Mouse (Mus musculus) C2C12 (cell line): ENCODE measurements around the gene Bst1. TPM values are rescaled to one million over a fixed set of nuclear protein-coding genes. Genes with fewer than 3 reads are reported as not detected.

Experiments
- H3K27me3 ChIP-seq: one replicate; pipeline ENCODE4 v1.6.1; 2011; ENCODE audit not compliant: control insufficient read depth, insufficient read depth, insufficient read length
- H3K36me3 ChIP-seq: one replicate; pipeline ENCODE4 v1.6.1; 2011; ENCODE audit not compliant: control insufficient read depth, insufficient read depth
- H3K4me3 ChIP-seq: one replicate; pipeline ENCODE4 v1.5.1; 2011; ENCODE audit warnings: mild to moderate bottlenecking, control low read depth; ENCODE audit not compliant: poor library complexity, insufficient read depth, severe bottlenecking
- H3K79me2 ChIP-seq: one replicate; pipeline ENCODE4 v1.6.1; 2011; ENCODE audit not compliant: control insufficient read depth, insufficient read depth
- H3K79me3 ChIP-seq: one replicate; pipeline ENCODE4 v1.6.1; 2011; ENCODE audit warnings: low read depth, control low read depth
- H3ac ChIP-seq: one replicate; pipeline ENCODE3; 2011; ENCODE audit warnings: low read depth; ENCODE audit not compliant: control insufficient read depth, insufficient read length
- CEBPB ChIP-seq: IDR thresholded peaks from one replicate; pipeline ENCODE4 v1.6.1; 2011; ENCODE audit warnings: low read depth, mild to moderate bottlenecking, control low read depth, moderate library complexity
- CTCF ChIP-seq: IDR thresholded peaks from one replicate; pipeline ENCODE4 v1.5.1; 2011; ENCODE audit not compliant: control insufficient read depth, insufficient read depth, insufficient read length
- FOSL1 ChIP-seq: IDR thresholded peaks from one replicate; pipeline ENCODE4 v1.8.0; 2011; ENCODE audit warnings: mild to moderate bottlenecking, low read length; ENCODE audit not compliant: poor library complexity, insufficient read depth, severe bottlenecking
- MAX ChIP-seq: IDR thresholded peaks from one replicate; pipeline ENCODE4 v1.6.1; 2011; ENCODE audit warnings: mild to moderate bottlenecking, control low read depth
- MYOD1 ChIP-seq: IDR thresholded peaks from one replicate; pipeline ENCODE4 v1.6.1; 2011; ENCODE audit warnings: low read depth; ENCODE audit not compliant: control insufficient read depth, insufficient read length
- MYOG ChIP-seq: IDR thresholded peaks from one replicate; pipeline ENCODE4 v1.6.1; 2011; ENCODE audit not compliant: control insufficient read depth, insufficient read length; ENCODE audit errors: extremely low read depth
- USF1 ChIP-seq: IDR thresholded peaks from one replicate; pipeline ENCODE4 v1.6.1; 2011; ENCODE audit warnings: low read depth, mild to moderate bottlenecking, control low read depth, moderate library complexity
- polyA plus RNA-seq: library from polyadenylated mRNA; unstranded; fragments of >200 nt; fragmentation: generic; extraction: Trizol; gene quantifications from one replicate; pipeline ENCODE4 v1.2.1, GENCODE M21; 2012; ENCODE audit warnings: missing spikeins

Gene Bst1
- polyA plus RNA-seq, 1 experiment = not detected

- peaks cover 49% of the 10 kb centered on the region for H3K79me3 ChIP-seq
- no peak for TF ChIP-seq CTCF
- TF ChIP-seq MYOG = no peak
- no peak for TF ChIP-seq CEBPB
- TF ChIP-seq MAX = no peak
- no peak for TF ChIP-seq FOSL1
- no peak for TF ChIP-seq MYOD1
- TF ChIP-seq USF1 = no peak
Measured at GRCm38 (mm10) chr5:43781423-43781976, 37.2 kb upstream of the Bst1 start.

GRCm38 (mm10) chr5:43781977-43782930 is 36.4 kb upstream of the Bst1 start:
- Histone ChIP-seq H3K36me3 (no peaks in the 10 kb centered on the region), H3K79me2 (peaks cover 47% of the 10 kb centered on the region), H3ac (peak overlapping the region; percentile 96), H3K27me3 (no peaks in the 10 kb centered on the region), H3K4me3 (peak overlapping the region; percentile 63), H3K79me3 (peaks cover 41% of the 10 kb centered on the region)
- no peak for TF ChIP-seq FOSL1
- TF ChIP-seq MAX = peak; percentile 72
- no peak for TF ChIP-seq MYOG
- peak; percentile 85 for TF ChIP-seq USF1
- TF ChIP-seq MYOD1 = no peak

More at GRCm38 (mm10) chr5:43781423-43781976, 37.2 kb upstream of the Bst1 start:
- no peaks in the 10 kb centered on the region for H3K36me3 ChIP-seq
- H3ac ChIP-seq = peak overlapping the region; percentile 96
- peak overlapping the region; percentile 63 for H3K4me3 ChIP-seq
- no peaks in the 10 kb centered on the region for H3K27me3 ChIP-seq
- peaks cover 54% of the 10 kb centered on the region for H3K79me2 ChIP-seq

- H3ac ChIP-seq = no peak overlapping the region
- no peaks in the 10 kb centered on the region for H3K27me3 ChIP-seq
- H3K79me2 ChIP-seq = peaks cover 29% of the 10 kb centered on the region
- H3K36me3 ChIP-seq = no peaks in the 10 kb centered on the region
- TF ChIP-seq CEBPB (no peak), MYOD1 (no peak), CTCF (no peak), MAX (no peak)
- H3K4me3 ChIP-seq = no peak overlapping the region
- peaks cover 25% of the 10 kb centered on the region for H3K79me3 ChIP-seq
Measured at GRCm38 (mm10) chr5:43783996-43784395, 34.7 kb upstream of the Bst1 start.

GRCm38 (mm10) chr5:43786607-43787006 is 32.1 kb upstream of the Bst1 start:
- no peaks in the 10 kb centered on the region for H3K27me3 ChIP-seq
- peaks cover 3% of the 10 kb centered on the region for H3K79me2 ChIP-seq
- H3ac ChIP-seq = no peak overlapping the region
- peaks cover 2% of the 10 kb centered on the region for H3K79me3 ChIP-seq
- no peak overlapping the region for H3K4me3 ChIP-seq
- no peaks in the 10 kb centered on the region for H3K36me3 ChIP-seq
- TF ChIP-seq MYOD1 = no peak
- no peak for TF ChIP-seq CTCF
- no peak for TF ChIP-seq USF1

DNA sequence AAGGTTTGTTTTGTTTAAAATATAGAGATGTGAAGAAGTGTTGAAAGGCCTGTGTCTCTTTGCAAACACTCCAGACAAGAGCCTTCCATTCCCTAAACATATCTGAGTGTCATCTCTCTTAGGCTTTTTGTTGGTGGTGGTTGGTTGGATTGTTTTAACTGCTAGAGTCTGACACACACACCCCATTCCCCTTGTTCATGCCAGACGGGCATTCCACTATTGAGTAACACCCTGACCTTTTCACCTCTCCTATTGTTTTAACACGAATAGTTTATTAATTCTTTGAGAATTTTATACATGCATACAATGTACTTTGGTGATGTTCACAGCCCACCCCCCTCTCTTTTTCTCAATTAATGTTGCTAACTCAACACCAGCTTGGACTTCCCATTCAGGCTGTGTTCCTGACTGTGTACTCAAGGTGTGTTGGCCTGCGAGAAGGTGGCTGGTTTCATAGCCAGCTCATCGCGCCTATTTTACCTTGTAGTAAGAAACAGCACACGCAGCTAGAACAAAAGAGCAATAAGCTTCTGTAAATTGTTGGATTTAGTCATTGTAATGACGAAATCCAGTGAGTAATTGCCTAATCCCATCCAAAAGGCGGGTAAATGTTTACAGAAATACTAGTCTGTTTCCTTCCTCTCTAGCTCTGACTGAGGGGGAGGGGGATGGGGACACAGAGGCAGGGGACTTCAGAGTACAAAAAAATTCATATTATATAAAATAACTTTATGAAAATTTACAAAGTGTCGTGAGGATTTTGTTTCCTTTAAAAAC is 30.5 kb upstream of the Bst1 start:
- H3K79me2 ChIP-seq = no peaks in the 10 kb centered on the region
- no peak overlapping the region for H3K4me3 ChIP-seq
- no peaks in the 10 kb centered on the region for H3K79me3 ChIP-seq
- TF ChIP-seq CEBPB (peak; percentile 68), MYOD1 (no peak), CTCF (no peak), USF1 (no peak)
- no peaks in the 10 kb centered on the region for H3K27me3 ChIP-seq
- H3ac ChIP-seq = no peak overlapping the region
- H3K36me3 ChIP-seq = no peaks in the 10 kb centered on the region

DNA sequence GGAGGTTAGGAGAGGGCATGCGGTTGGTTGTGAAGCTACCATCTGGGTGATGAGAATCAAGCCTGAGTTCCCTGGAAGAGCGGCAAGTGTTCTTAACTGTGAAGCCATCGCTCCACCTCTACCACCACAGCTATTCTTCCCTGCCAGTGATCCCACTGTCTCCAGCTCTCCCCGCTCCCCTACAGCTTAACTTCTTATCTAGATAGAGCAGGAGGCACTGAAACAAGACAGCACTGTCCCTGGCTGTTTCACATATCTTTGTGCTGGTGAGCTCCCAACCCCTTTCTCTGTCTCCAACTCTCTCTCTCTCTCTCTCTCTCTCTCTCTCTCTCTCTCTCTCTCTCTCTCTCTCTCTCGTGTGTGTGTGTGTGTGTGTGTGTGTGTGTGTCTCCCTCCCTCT is 26.3 kb upstream of the Bst1 start:
- no peaks in the 10 kb centered on the region for H3K79me2 ChIP-seq
- H3ac ChIP-seq = no peak overlapping the region
- no peaks in the 10 kb centered on the region for H3K27me3 ChIP-seq
- no peaks in the 10 kb centered on the region for H3K36me3 ChIP-seq
- TF ChIP-seq CEBPB = no peak
- TF ChIP-seq MAX = no peak
- no peak for TF ChIP-seq MYOG
- TF ChIP-seq CTCF = no peak
- TF ChIP-seq MYOD1 = no peak
- no peak for TF ChIP-seq USF1
- TF ChIP-seq FOSL1 = no peak
- H3K4me3 ChIP-seq = no peak overlapping the region
- no peaks in the 10 kb centered on the region for H3K79me3 ChIP-seq
